Comparison of ENCODE assay signal across 9 mouse cellular contexts in the genomic region with DNA sequence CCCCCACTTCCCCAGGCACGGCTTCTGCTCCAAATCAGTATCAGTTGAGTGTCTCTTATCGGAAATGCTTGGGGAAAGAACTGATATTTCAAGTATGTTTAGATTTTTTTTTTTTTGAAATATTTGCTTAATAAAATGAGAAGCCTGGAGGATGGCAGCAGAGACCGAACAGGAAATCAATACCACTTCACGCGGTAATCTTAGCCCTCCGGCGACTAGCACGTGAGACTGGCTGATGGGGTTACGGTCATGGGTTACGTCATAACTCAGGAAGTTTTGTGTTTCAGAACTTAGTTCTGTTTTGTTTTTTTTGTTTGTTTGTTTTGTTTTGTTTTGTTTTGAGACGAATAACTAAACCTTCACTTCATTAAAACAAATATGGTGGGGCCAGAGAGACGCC. TPM values are rescaled to one million over a fixed set of nuclear protein-coding genes. Genes with fewer than 3 reads are reported as not detected.
DNase-seq lines count a peak whose midpoint lies in the region; ATAC-seq and TF ChIP-seq lines count a peak whose summit lies in the region.
"Had no signal": no experiment of that assay in that cellular context is flagged by ENCODE, and none has a peak within 500 bp of the region (broad histone marks: within the 10 kb centered on the region; RNA-seq: fewer than 3 reads in every experiment).

No protein-coding gene starts in this region.

- H3K4me1 ChIP-seq in heart, embryonic 14.5 days (ENCODE audit: control insufficient read depth in 2 of 2, insufficient read depth in 2 of 2, low read length in 2 of 2): peaks cover 24 to 40% of the 10 kb centered on the region in 2 experiments
- H3K4me1 ChIP-seq in cortical plate, adult 2 months (ENCODE audit: control insufficient read depth, insufficient read depth, low read length): 0 out of 2 replicates have a peak, but pooled peaks cover 8% of the 10 kb centered on the region
- H3K4me1 ChIP-seq in forebrain, embryonic 14.5 days (ENCODE audit: control insufficient read depth, insufficient read depth, low read length): peaks cover 17% of the 10 kb centered on the region
- peaks cover 40% of the 10 kb centered on the region for H3K4me1 ChIP-seq in midbrain, embryonic 13.5 days (replicated peaks)

- no peak for ATAC-seq in heart, embryonic 14.5 days (ENCODE audit: insufficient number of reproducible peaks, insufficient read depth, low FRiP score, low read depth)
- ATAC-seq in forebrain, embryonic 14.5 days: no peak
- ATAC-seq in midbrain, embryonic 13.5 days: no peak

- peak overlapping the region in 1 of 2 experiments; percentile 20; a peak in 2 of 4 replicates for H3K4me3 ChIP-seq in heart, embryonic 14.5 days (ENCODE audit: control insufficient read depth in 1 of 2, insufficient read depth in 1 of 2, low read depth in 1 of 2, low read length in 2 of 2)
- H3K4me3 ChIP-seq in cortical plate, adult 2 months (ENCODE audit: insufficient read depth, low read length): peak overlapping the region; percentile 4; the same call in 1 of the 2 replicates
- H3K4me3 ChIP-seq in forebrain, embryonic 14.5 days (ENCODE audit: low read depth, low read length): peak overlapping the region; percentile 20
- peak overlapping the region; percentile 26 for H3K4me3 ChIP-seq in midbrain, embryonic 13.5 days (replicated peaks)

- peak overlapping the region; percentile 59 for H3K4me2 ChIP-seq in heart, embryonic 14.5 days (ENCODE audit: low read length)
- H3K4me2 ChIP-seq in forebrain, embryonic 14.5 days (ENCODE audit: low read length): peak overlapping the region; percentile 56
- H3K4me2 ChIP-seq in midbrain, embryonic 13.5 days (replicated peaks): peak overlapping the region; percentile 52

- 72% methylated on average over 12 of the region's 12 CpGs for WGBS in heart, embryonic 14.5 days
- 83% methylated on average over 12 of the region's 12 CpGs for WGBS in forebrain, embryonic 14.5 days
- WGBS in midbrain, embryonic 13.5 days: 67% methylated on average over 12 of the region's 12 CpGs

- TF ChIP-seq POLR2A in cortical plate, adult 2 months (IDR thresholded peaks at IDR 0.05; ENCODE audit: extremely low read depth, insufficient read depth, low read length): no peak

- no peaks in the 10 kb centered on the region for H3K9me3 ChIP-seq in heart, embryonic 14.5 days (ENCODE audit: control insufficient read depth, low read length)
- no peaks in the 10 kb centered on the region for H3K9me3 ChIP-seq in forebrain, embryonic 14.5 days (replicated peaks; ENCODE audit: control insufficient read depth, low read length)
- H3K9me3 ChIP-seq in midbrain, embryonic 13.5 days: no peaks in the 10 kb centered on the region

- H3K27ac ChIP-seq in heart, embryonic 14.5 days (replicated peaks in 1 of 2; ENCODE audit: control insufficient read depth in 1 of 2, insufficient read depth in 1 of 2, low read depth in 2 of 2, low read length in 2 of 2): peak overlapping the region; percentile 32 to 72
- 0 out of 2 replicates have a peak overlapping the region, but pooled peaks have one; percentile 2 for H3K27ac ChIP-seq in cortical plate, adult 2 months (ENCODE audit: insufficient read depth, low read length)
- H3K27ac ChIP-seq in forebrain, embryonic 14.5 days (ENCODE audit: low read depth, low read length): peak overlapping the region; percentile 85
- peak overlapping the region; percentile 83 for H3K27ac ChIP-seq in midbrain, embryonic 13.5 days

- H3K36me3 ChIP-seq in heart, embryonic 14.5 days (ENCODE audit: control insufficient read depth, insufficient read depth, low read length): no peaks in the 10 kb centered on the region
- no peaks in the 10 kb centered on the region for H3K36me3 ChIP-seq in forebrain, embryonic 14.5 days (ENCODE audit: control insufficient read depth, insufficient read depth, low read length)
- H3K36me3 ChIP-seq in midbrain, embryonic 13.5 days: no peaks in the 10 kb centered on the region

- peak overlapping the region; percentile 18 for H3K9ac ChIP-seq in heart, embryonic 14.5 days (ENCODE audit: low read length)
- H3K9ac ChIP-seq in forebrain, embryonic 14.5 days (ENCODE audit: low read length): peak overlapping the region; percentile 51
- peak overlapping the region; percentile 44 for H3K9ac ChIP-seq in midbrain, embryonic 13.5 days (replicated peaks)

- no peaks in the 10 kb centered on the region for H3K27me3 ChIP-seq in heart, embryonic 14.5 days (ENCODE audit: control insufficient read depth, insufficient read depth, low read length)
- H3K27me3 ChIP-seq in forebrain, embryonic 14.5 days (replicated peaks; ENCODE audit: control insufficient read depth, insufficient read depth, low read length): no peaks in the 10 kb centered on the region
- H3K27me3 ChIP-seq in midbrain, embryonic 13.5 days: peaks cover 19% of the 10 kb centered on the region

- DNase-seq in heart, postnatal 25 days (ENCODE audit: low spot score): no peak
- no peak for DNase-seq in forebrain, embryonic 14.5 days (ENCODE audit: low spot score)
- no peak for DNase-seq in right cerebral cortex, postnatal 25 days
- DNase-seq in cerebellum, postnatal 25 days: no peak
- DNase-seq in gastrocnemius, adult 18-20 months (ENCODE audit: low spot score): no peak
- DNase-seq: thymus, postnatal 14 days had no signal

- intact Hi-C loops in heart, postnatal 25 days (cut with DNase I): no loop called here

- no peak for TF ChIP-seq CTCF in cortical plate, adult 2 months (IDR thresholded peaks at IDR 0.05; ENCODE audit: extremely low read depth, insufficient read depth, low read length)

RNA-seq across cellular contexts. Expression of a gene that starts 16.9 kb away (rescaled TPM):
- 28.8 and 29.9 TPM in 2 replicates for polyA plus RNA-seq in heart, embryonic 14.5 days (2014; fragmentation: Nextera tagmentation; extraction: Ambion mirVana)
- 1 to 10 TPM; 3.0 to 3.9 TPM for total RNA-seq in heart, postnatal 25 days (2021)
- 12.0 and 13.1 TPM in 2 replicates for polyA plus RNA-seq in cortical plate, adult 2 months (2012; rRNA removed)
- polyA plus RNA-seq in forebrain, embryonic 14.5 days (2014; fragmentation: Nextera tagmentation; extraction: Ambion mirVana): 56.5 and 57.8 TPM in 2 replicates
- polyA plus RNA-seq in midbrain, embryonic 13.5 days (2015; fragmentation: Nextera tagmentation; extraction: Ambion mirVana): 38.1 and 40.5 TPM in 2 replicates
- under 1 TPM; 0.68 to 1.00 TPM for total RNA-seq in gastrocnemius, adult 18-20 months (2021)

RNA-seq across cellular contexts. Expression of a gene that starts 27.7 kb away (rescaled TPM):
- polyA plus RNA-seq in heart, embryonic 14.5 days (2014; fragmentation: Nextera tagmentation; extraction: Ambion mirVana): 37.6 and 38.2 TPM in 2 replicates
- total RNA-seq in heart, postnatal 25 days (2021): 10 to 100 TPM; 15.3 to 16.3 TPM
- polyA plus RNA-seq in cortical plate, adult 2 months (2012; rRNA removed): 0.83 and 1.7 TPM in 2 replicates
- polyA plus RNA-seq in forebrain, embryonic 14.5 days (2014; fragmentation: Nextera tagmentation; extraction: Ambion mirVana): 0.23 TPM in 1 of 2 replicates, not detected in the other
- polyA plus RNA-seq in midbrain, embryonic 13.5 days (2015; fragmentation: Nextera tagmentation; extraction: Ambion mirVana): not detected in 2 replicates
- total RNA-seq in gastrocnemius, adult 18-20 months (2021): 1 to 10 TPM; 1.0 to 1.7 TPM

Comparison
In these comparisons a context has a peak if more than half of its experiments do, and no peak if none do; other contexts are left out.
1. H3K27ac ChIP-seq: peak in every context shown above with its lines; median percentile 85 in forebrain, embryonic 14.5 days; 83 in midbrain, embryonic 13.5 days; 52 in heart, embryonic 14.5 days; 2 in cortical plate, adult 2 months.
2. RNA of a gene that starts 27.7 kb away (polyA plus RNA-seq): 37.6 to 38.2 TPM in heart, embryonic 14.5 days; 0.83 to 1.7 TPM in cortical plate, adult 2 months, 0.23 TPM in forebrain, embryonic 14.5 days and not detected in midbrain, embryonic 13.5 days; every median in the first group is over 10 times any median in the second.
3. Peak in every context shown above with its lines, with median percentiles within 50 percentile points of each other: H3K4me2 ChIP-seq and H3K9ac ChIP-seq.